Mouse (Mus musculus) heart, embryonic 10.5 days (tissue): ENCODE data around the gene Gjd3. TPM values are rescaled to one million over a fixed set of nuclear protein-coding genes. Genes with fewer than 3 reads are reported as not detected.

Source experiments
- DNase-seq: peaks from one replicate; pipeline ENCODE4 v3.0.0-alpha.2; 2017; ENCODE audit warnings: low spot score
- H3K27ac ChIP-seq: fragments of 300-500 bp; sonication (generic); 2 replicates; pipeline ENCODE4 v1.5.1; 2016; ENCODE audit warnings: mild to moderate bottlenecking
- H3K27me3 ChIP-seq: fragments of 300-500 bp; sonication (generic); 2 replicates; pipeline ENCODE4 v1.6.1; 2016; ENCODE audit warnings: mild to moderate bottlenecking; ENCODE audit not compliant: poor library complexity, insufficient read depth, severe bottlenecking
- H3K36me3 ChIP-seq: fragments of 300-500 bp; sonication (generic); 2 replicates; pipeline ENCODE4 v1.6.1; 2016; ENCODE audit warnings: mild to moderate bottlenecking, moderate library complexity
- H3K4me1 ChIP-seq: fragments of 300-500 bp; sonication (generic); 2 replicates; pipeline ENCODE4 v1.6.1; 2016; ENCODE audit warnings: mild to moderate bottlenecking
- H3K4me3 ChIP-seq: fragments of 300-500 bp; sonication (generic); 2 replicates; pipeline ENCODE4 v1.5.1; 2016; ENCODE audit warnings: mild to moderate bottlenecking, moderate library complexity
- H3K9me3 ChIP-seq: fragments of 300-500 bp; sonication (generic); 2 replicates; pipeline ENCODE4 v1.6.1; 2016; ENCODE audit warnings: mild to moderate bottlenecking, moderate library complexity
- WGBS: fragments of 180-500 bp; shearing (Covaris S2); methylation state at CpG from one replicate; pipeline ENCODE4 v1.1.7; 2016; 5-methylcytosine and 5-hydroxymethylcytosine counted together
- polyA plus RNA-seq: library from polyadenylated mRNA; unstranded; fragments of >200 nt; fragmentation: Nextera tagmentation; extraction: Ambion mirVana; gene quantifications from 2 replicates; pipeline ENCODE4 v1.2.1, GENCODE M21; 2016

The Gjd3 gene
- polyA plus RNA-seq, 1 experiment from 2014 or later, result 1.1 TPM

DNA sequence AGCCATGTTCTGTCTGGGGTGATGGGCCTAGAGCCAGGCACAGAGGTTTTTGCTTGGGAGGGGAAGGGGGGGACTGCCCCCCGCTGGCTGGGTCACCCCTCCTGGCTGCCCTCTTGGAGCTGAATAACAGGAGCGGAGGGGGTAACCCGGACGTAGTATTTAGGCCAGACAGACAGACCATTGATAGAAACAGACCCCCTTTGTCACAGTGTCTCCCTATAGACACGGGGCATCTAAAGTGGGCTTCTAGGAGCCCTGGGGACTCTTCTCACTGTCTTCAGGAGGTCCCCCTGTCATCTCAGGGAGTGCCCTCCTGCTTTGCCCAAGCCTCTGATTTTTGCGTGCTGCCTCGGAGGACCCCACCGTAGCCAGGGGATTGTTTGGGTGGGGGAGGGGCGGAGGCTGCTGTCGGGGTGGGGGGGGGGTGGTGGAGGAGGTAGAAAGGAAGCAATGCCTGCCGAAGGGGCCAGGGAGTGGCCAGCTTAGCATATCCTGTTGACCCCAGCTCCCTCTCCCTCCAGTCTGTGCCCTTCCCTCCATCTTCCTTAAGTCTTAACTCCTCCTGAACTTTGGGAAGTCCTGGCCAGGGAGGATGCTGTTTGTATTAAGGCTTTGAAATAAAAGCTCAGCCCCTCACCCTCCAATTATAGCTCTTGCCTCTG lies 17.3 kb downstream of the Gjd3 start:
- peak overlapping the region; percentile 88 for H3K27ac ChIP-seq
- peak overlapping the region; percentile 70 for H3K4me3 ChIP-seq
- WGBS, result 10% methylated on average over 11 of the region's 11 CpGs

DNA sequence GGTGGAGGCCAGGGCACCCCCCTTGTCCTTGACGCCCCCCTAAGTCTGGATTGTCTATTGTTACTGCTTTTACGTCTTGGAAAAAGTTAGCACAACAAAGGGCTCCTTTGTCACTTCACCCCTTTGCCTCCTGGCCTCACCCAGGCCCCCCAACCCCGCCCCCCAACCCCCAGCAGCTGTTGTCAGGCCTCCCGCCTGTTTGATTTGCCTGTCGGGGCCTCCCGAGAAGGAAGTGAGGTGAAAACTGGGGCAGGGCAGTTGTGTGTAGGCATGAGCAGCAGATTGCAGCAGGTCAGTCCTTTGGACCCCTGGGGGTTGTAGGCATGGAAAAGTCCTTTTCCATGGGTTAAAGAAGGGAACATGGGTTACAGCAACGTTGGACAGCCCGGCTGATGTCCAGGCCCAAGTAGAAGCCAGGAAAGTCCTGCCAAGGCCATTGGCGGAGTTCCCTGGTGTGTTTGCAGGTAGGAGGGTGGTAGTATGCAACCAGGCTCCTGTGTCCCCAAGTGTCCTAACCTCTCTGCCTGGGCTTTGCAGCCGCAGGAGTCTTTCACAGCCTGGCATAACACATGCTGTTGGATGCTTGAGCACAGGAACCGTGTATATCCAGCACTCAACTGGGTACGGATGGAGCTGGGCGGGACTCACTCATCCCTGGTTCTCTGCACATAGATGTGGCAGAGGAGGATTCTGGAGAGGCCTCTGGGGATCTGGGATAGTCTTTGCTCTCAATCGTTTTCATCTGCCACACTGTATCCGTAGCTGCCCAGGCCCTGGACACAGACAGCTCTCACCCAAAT lies 18.0 kb downstream of the Gjd3 start:
- 29% methylated on average over 15 of the region's 15 CpGs for WGBS
- Histone ChIP-seq H3K4me1 (peaks cover 100% of the 10 kb centered on the region), H3K36me3 (peaks cover 34% of the 10 kb centered on the region), H3K27me3 (no peaks in the 10 kb centered on the region), H3K9me3 (no peaks in the 10 kb centered on the region), H3K27ac (peak overlapping the region; percentile 88), H3K4me3 (peak overlapping the region; percentile 70)
- DNase-seq, result no peak

More for the DNA sequence above, 17.3 kb downstream of the Gjd3 start:
- Histone ChIP-seq H3K27me3 (no peaks in the 10 kb centered on the region), H3K36me3 (peaks cover 42% of the 10 kb centered on the region), H3K4me1 (peaks cover 100% of the 10 kb centered on the region), H3K9me3 (no peaks in the 10 kb centered on the region)
- DNase-seq, result no peak

DNA sequence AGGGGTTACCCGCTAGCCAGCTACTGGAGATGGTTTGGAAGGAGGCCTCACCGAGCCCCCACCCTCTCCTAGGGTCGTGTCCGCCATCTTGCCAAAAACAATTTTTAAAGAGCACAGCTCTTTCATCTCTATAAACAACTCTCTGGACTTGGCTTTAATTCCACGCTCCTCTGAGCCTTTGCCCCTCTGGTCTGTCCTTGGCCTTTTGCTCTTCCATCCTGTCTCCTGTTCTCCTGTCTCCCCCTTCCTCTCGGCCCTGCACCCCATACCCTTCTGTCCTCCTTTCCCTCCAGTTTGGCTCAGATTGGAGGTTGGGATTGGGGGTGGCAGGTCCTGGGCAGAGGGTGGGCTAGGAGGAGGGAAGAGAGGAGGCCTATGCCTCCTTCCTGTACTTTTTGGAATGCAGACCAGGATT lies 18.6 kb downstream of the Gjd3 start:
- peak overlapping the region; percentile 70 for H3K4me3 ChIP-seq
- H3K36me3 ChIP-seq, result peaks cover 29% of the 10 kb centered on the region
- 20% methylated on average over 6 of the region's 6 CpGs for WGBS
- no peak for DNase-seq
- no peaks in the 10 kb centered on the region for H3K27me3 ChIP-seq
- H3K27ac ChIP-seq, result peak overlapping the region; percentile 88
- no peaks in the 10 kb centered on the region for H3K9me3 ChIP-seq
- H3K4me1 ChIP-seq, result peaks cover 100% of the 10 kb centered on the region

DNA sequence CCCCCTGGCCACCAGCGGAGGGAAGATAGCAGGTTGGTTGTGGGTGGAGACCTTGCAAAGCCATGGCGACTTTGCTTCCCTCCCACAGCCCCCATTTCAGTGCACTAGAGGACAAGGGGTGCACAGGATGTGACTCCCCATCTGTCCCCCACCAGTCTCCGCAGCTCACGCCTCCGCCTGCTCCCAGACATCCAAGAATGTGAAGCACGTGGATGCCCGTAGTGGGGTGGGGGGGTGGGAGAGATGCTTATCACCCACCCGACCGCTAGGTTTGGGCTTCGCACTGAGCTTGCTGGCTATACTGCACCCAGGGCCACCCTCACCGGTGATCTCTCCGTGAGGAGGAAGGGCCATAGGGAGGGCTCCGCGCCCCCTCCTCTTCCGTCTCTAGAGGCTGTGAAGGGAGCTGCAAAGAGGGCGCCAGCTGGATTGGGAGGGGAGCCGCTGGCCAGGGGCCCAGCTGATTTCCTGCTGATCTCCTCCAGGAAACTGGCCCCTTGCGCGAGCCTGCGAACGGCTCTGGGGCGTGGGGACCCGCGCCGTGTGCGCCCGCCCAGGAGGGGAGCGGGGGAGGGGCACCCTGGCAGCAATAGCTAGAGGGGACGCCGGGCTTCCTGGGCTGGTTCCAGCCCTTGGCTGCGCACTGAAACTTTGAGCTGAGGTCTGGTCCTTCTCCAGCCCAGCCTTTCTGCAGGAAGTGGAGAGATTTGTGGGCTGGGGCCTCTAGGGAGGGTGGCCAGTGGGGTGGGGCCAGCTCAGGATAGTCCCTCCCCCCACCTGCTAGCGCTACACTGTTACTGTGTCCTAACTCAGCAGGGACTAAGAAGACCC lies 19.4 kb downstream of the Gjd3 start:
- WGBS, result 1% methylated on average over 32 of the region's 32 CpGs

DNA sequence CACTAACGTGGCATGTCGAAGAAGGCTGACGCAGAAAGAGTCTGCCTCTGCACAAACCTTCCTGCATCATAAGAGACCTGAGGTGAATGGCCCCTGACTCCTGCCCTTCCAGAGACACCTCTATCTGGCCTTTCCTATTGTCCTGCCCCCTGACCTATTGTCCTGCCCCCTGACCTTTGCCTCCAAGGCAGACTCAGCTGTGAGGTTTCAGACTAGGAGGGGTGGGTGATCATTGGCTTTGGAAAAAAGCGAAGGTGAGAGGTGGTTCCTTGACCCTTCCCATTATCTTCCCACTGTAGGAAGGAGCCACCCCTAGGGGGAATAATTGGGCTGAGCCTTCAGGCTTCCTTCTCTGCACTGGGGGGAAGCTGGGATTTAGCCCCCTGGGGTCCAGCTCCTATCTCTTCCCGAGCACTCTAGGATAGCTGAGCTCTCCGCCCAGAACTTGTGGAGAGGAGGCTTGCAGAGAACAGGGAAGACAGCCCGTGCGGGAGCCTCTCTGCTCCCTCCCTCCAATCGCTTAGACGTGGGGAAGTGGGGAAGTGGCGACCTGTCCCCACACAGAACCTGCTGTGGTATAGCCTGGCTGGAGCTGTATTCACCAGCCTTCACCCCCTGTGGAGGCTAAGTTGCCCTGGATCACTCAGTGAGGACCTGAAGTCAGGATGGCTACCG lies 20.3 kb downstream of the Gjd3 start:
- peak overlapping the region; percentile 70 for H3K4me3 ChIP-seq
- WGBS, result 5% methylated on average over 12 of the region's 12 CpGs
- H3K27me3 ChIP-seq, result no peaks in the 10 kb centered on the region
- H3K27ac ChIP-seq, result peak overlapping the region; percentile 88
- no peaks in the 10 kb centered on the region for H3K9me3 ChIP-seq
- H3K4me1 ChIP-seq, result peaks cover 90% of the 10 kb centered on the region
- no peak for DNase-seq
- peaks cover 22% of the 10 kb centered on the region for H3K36me3 ChIP-seq

More for the DNA sequence above, 19.4 kb downstream of the Gjd3 start:
- H3K4me1 ChIP-seq, result peaks cover 99% of the 10 kb centered on the region
- H3K27ac ChIP-seq, result peak overlapping the region; percentile 88
- no peaks in the 10 kb centered on the region for H3K9me3 ChIP-seq
- peak overlapping the region; percentile 70 for H3K4me3 ChIP-seq
- peak; percentile 92 for DNase-seq
- no peaks in the 10 kb centered on the region for H3K27me3 ChIP-seq
- H3K36me3 ChIP-seq, result peaks cover 24% of the 10 kb centered on the region

DNA sequence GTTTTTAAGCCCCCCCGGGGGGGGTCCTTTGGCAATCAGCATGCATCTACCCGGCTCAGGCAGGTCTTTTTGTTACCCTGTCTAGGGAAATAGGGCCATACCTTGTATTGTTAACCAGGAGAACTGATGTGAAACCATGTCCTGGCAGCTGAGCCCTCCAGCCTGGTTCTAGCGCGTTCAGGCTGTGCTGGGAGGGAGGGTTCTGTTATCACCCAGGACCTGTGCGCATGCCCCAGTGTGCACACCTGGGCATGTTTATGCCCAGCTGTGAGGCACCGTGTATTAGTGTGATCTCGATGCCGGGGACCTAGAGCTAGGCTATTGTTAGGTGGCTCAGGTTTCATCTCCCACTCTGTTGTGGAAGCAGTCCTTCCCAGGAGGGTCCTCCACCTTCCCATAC lies 21.1 kb downstream of the Gjd3 start:
- peak overlapping the region; percentile 89; the same call in 1 of the 2 replicates for H3K27ac ChIP-seq
- no peak for DNase-seq
- WGBS, result 14% methylated on average over 8 of the region's 8 CpGs

DNA sequence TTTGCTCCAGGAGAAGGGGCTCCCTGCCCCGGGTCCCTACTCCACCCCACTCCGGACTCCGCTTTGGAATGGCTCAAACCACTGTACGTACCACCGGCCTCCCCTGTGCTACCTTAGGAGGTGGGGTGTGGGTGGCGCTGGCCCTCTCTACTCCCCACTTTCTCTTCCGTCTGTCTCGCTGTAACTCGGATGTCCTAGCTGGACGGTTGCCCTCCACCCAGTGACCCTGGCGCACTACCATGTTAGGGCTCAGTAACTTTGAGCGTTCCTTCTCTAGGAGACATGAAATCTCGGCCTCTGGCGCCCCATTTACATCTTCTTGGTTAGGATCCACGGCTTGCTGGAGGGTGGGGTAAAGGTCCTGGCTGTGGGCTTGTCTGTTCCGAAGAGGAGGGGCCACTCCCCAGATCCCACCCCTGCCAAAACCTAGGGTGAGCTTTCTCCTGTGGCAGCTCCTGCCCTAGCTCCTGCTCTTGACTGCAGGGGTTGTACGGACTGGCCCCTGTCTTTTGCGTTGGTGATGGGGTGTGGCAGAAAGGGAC lies 21.7 kb downstream of the Gjd3 start:
- no peaks in the 10 kb centered on the region for H3K27me3 ChIP-seq
- H3K36me3 ChIP-seq, result peaks cover 19% of the 10 kb centered on the region
- DNase-seq, result no peak
- peaks cover 83% of the 10 kb centered on the region for H3K4me1 ChIP-seq
- WGBS, result 6% methylated on average over 18 of the region's 18 CpGs
- H3K27ac ChIP-seq, result peak overlapping the region; percentile 89
- no peaks in the 10 kb centered on the region for H3K9me3 ChIP-seq
- peak overlapping the region; percentile 70 for H3K4me3 ChIP-seq

More for the DNA sequence above, 21.1 kb downstream of the Gjd3 start:
- Histone ChIP-seq H3K36me3 (peaks cover 22% of the 10 kb centered on the region), H3K4me3 (peak overlapping the region; percentile 70), H3K27me3 (no peaks in the 10 kb centered on the region), H3K4me1 (peaks cover 83% of the 10 kb centered on the region), H3K9me3 (no peaks in the 10 kb centered on the region)

DNA sequence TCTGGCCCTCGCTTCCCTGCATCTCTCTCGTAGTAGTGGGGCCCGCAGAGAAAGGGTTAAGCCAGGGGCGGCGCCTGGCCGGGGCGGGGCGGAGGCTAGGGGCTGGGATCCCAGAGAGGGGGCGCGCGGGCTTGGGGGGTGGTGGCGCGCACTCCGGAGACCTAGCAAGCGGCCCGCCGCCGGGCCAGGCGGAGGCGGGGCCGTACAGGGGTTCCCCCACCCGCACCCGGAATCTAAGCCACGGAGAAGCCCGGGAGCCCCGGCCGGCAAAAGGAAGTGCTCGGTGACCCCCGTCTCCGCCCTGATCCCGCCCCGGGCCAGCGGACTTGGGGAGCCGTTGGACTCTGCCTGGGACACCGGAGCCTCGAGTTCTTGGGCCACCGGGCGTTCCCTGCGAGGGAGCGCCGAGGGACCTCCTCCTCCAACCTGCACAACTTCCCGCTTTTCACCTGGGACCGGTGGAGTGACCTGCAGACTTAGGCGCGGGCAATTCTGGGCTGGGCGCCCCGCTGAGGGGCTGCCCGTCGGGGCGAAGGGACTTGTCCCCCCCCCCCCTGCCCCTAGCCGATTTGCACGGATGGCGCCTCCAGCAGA lies 22.4 kb downstream of the Gjd3 start:
- Histone ChIP-seq H3K27me3 (no peaks in the 10 kb centered on the region), H3K4me3 (peak overlapping the region; percentile 70), H3K36me3 (peaks cover 19% of the 10 kb centered on the region), H3K27ac (peak overlapping the region; percentile 89), H3K4me1 (peaks cover 83% of the 10 kb centered on the region), H3K9me3 (no peaks in the 10 kb centered on the region)
- WGBS, result 1% methylated on average over 52 of the region's 53 CpGs
- no peak for DNase-seq

DNA sequence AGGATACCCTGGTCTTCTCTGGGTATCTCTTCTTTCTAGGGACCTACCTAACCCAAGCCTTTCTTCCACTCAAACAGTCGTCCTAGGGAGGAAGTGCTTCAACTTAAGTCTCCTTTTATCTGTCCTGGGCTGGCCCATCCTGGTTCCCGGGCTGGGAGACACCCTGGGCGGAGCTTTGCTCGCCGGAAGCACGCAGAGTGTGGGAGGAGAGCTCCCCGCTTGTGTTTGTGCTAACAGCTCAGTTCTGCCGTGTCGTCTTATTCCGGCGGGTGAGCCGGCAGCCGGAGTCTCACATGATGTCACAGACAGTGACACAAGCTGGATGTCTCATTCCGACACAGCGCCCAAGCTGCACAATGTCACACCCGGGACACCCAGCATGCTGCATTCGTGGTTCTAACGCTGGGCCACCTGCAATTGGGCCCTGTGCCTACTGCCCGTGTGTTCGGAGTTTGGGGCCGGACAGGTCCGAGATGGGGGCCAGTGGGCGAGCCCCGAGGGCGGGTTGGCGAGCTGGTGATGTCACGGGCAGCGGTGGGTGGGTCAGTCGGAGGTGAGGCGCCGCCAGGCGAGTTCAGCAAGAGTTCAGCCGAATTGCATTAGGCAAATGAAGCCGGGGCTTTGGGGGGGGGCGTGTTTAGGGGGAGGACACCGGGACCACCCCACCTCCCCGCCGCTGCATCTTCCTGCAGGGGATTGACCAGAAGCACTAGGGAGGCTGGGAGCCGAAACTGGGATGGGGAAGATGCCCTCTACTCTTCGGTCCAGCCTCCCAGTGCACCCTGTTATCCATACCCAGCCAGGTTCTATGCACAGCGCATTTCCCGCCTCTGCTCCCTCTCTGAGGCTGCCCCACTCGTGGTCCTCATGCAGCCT lies 23.1 kb downstream of the Gjd3 start:
- peaks cover 83% of the 10 kb centered on the region for H3K4me1 ChIP-seq
- peak overlapping the region; percentile 70 for H3K4me3 ChIP-seq
- WGBS, result under 1% methylated on average over 43 of the region's 43 CpGs
- H3K9me3 ChIP-seq, result no peaks in the 10 kb centered on the region
- peak overlapping the region; percentile 89 for H3K27ac ChIP-seq
- peaks cover 19% of the 10 kb centered on the region for H3K36me3 ChIP-seq
- DNase-seq, result peak; percentile 93
- no peaks in the 10 kb centered on the region for H3K27me3 ChIP-seq

DNA sequence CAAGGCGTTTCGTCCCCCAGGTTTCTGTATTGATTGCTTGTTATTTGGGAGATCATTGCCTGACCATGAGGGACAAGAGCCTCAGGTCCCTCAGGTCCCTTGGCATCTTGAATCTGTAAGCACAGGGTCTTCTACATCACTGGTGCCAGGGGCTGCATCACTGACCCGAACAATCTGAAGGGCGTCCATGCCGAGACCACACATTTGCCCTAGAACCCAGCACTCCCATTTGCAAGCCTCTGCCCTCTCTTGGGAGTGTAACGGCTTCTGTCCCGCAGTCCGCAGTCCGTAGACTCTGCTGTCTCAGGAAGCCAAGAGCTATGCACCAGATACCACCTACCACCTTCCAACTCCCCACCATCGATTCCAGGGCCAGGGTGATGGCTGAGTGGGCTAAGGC lies 26.5 kb downstream of the Gjd3 start:
- Histone ChIP-seq H3K27me3 (no peaks in the 10 kb centered on the region), H3K4me1 (peaks cover 78% of the 10 kb centered on the region), H3K4me3 (no peak overlapping the region), H3K9me3 (no peaks in the 10 kb centered on the region), H3K36me3 (peaks cover 31% of the 10 kb centered on the region), H3K27ac (no peak overlapping the region)
- no peak for DNase-seq
- WGBS, result 57% methylated on average over 10 of the region's 10 CpGs

DNA sequence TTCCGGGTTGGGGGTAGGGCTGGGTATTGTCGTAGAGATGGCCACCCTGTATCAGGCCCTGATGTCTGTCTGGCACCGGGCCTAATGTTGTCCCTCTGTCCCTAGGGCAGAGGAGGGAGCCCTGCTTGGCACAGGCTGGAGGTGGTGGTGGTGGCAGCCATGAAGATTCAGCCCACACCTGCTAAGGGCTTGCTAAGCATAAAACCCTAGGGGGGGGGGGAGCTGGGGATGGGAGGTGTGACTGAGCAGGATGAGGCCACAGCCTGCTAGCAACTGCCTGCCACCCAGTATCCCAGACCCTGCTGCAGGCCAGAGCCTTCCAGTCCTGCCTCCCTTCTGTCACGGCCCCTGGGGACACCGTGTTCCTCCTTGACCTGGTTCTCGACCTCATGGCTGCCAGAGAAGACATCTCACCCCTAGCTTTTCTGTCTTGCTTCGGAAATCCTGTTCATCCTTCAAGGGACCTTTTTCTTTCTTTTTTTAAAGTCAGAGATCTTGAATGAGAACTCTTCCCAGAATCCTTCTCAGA lies 27.0 kb downstream of the Gjd3 start:
- Histone ChIP-seq H3K4me3 (peak overlapping the region; percentile 41; the same call in 1 of the 2 replicates), H3K27ac (peak overlapping the region; percentile 71), H3K9me3 (no peaks in the 10 kb centered on the region), H3K27me3 (no peaks in the 10 kb centered on the region), H3K4me1 (peaks cover 78% of the 10 kb centered on the region), H3K36me3 (peaks cover 37% of the 10 kb centered on the region)
- DNase-seq, result no peak
- 26% methylated on average over 7 of the region's 7 CpGs for WGBS
